Mouse (Mus musculus): ENCODE measurements around the gene Optn.

Optn gene

GRCm38 (mm10) chr2:5033546-5034420 lies 30.1 kb downstream of the Optn start:
- no peak for ATAC-seq (ENCODE audit: insufficient number of reproducible peaks, low FRiP score, low TSS enrichment)

- ATAC-seq (ENCODE audit: insufficient number of reproducible peaks, low FRiP score, low TSS enrichment), result no peak
These were observed 31.2 kb downstream of the Optn start for GRCm38 (mm10) chr2:5032665-5033064.

- ATAC-seq (ENCODE audit: insufficient number of reproducible peaks, low FRiP score, low TSS enrichment), result peak; percentile 80
These were observed 32.6 kb downstream of the Optn start for GRCm38 (mm10) chr2:5031215-5031614.

GRCm38 (mm10) chr2:5029808-5030207 lies 34.0 kb downstream of the Optn start:
- no peak for ATAC-seq (ENCODE audit: insufficient number of reproducible peaks, low FRiP score, low TSS enrichment)

- ATAC-seq (ENCODE audit: insufficient number of reproducible peaks, low FRiP score, low TSS enrichment), result no peak
These were observed 35.8 kb downstream of the Optn start for GRCm38 (mm10) chr2:5028047-5028446.

GRCm38 (mm10) chr2:5027057-5027456 lies 36.8 kb downstream of the Optn start:
- ATAC-seq (ENCODE audit: insufficient number of reproducible peaks, low FRiP score, low TSS enrichment), result no peak

- no peak for ATAC-seq (ENCODE audit: insufficient number of reproducible peaks, low FRiP score, low TSS enrichment)
These were observed 38.6 kb downstream of the Optn start for GRCm38 (mm10) chr2:5025162-5025733.

GRCm38 (mm10) chr2:5023699-5024399 lies 40.0 kb downstream of the Optn start:
- no peak for ATAC-seq (ENCODE audit: insufficient number of reproducible peaks, low FRiP score, low TSS enrichment)

GRCm38 (mm10) chr2:5023275-5023674 lies 40.6 kb downstream of the Optn start:
- ATAC-seq (ENCODE audit: insufficient number of reproducible peaks, low FRiP score, low TSS enrichment), result no peak

GRCm38 (mm10) chr2:5019708-5020107 lies 44.1 kb downstream of the Optn start:
- no peak for ATAC-seq (ENCODE audit: insufficient number of reproducible peaks, low FRiP score, low TSS enrichment)

- no peak for ATAC-seq (ENCODE audit: insufficient number of reproducible peaks, low FRiP score, low TSS enrichment)
These were observed 46.9 kb downstream of the Optn start for GRCm38 (mm10) chr2:5016922-5017321.

GRCm38 (mm10) chr2:5015527-5015926 lies 48.3 kb downstream of the Optn start:
- ATAC-seq (ENCODE audit: insufficient number of reproducible peaks, low FRiP score, low TSS enrichment), result no peak

- no peak for ATAC-seq (ENCODE audit: insufficient number of reproducible peaks, low FRiP score, low TSS enrichment)
These were observed 49.2 kb downstream of the Optn start for GRCm38 (mm10) chr2:5014616-5015015.

- ATAC-seq (ENCODE audit: insufficient number of reproducible peaks, low FRiP score, low TSS enrichment), result peak; percentile 99
These were observed 51.1 kb downstream of the Optn start, which contains the start of gene Mcm10 for GRCm38 (mm10) chr2:5012491-5013324. Gene Mcm10, minus strand, starts transcription at chr2:5012791.

GRCm38 (mm10) chr2:5011898-5012490 lies 51.9 kb downstream of the Optn start:
- no peak for ATAC-seq (ENCODE audit: insufficient number of reproducible peaks, low FRiP score, low TSS enrichment)

GRCm38 (mm10) chr2:5007107-5007506 lies 56.7 kb downstream of the Optn start:
- no peak for ATAC-seq (ENCODE audit: insufficient number of reproducible peaks, low FRiP score, low TSS enrichment)

- no peak for ATAC-seq (ENCODE audit: insufficient number of reproducible peaks, low FRiP score, low TSS enrichment)
These were observed 62.6 kb downstream of the Optn start for GRCm38 (mm10) chr2:5001266-5001665.

GRCm38 (mm10) chr2:4998905-4999304 lies 64.9 kb downstream of the Optn start:
- no peak for ATAC-seq (ENCODE audit: insufficient number of reproducible peaks, low FRiP score, low TSS enrichment)

- ATAC-seq (ENCODE audit: insufficient number of reproducible peaks, low FRiP score, low TSS enrichment), result no peak
These were observed 67.4 kb downstream of the Optn start for GRCm38 (mm10) chr2:4996421-4996824.

GRCm38 (mm10) chr2:4995646-4996045 lies 68.2 kb downstream of the Optn start:
- ATAC-seq (ENCODE audit: insufficient number of reproducible peaks, low FRiP score, low TSS enrichment), result no peak
